Mouse (Mus musculus) ES-Bruce4 (cell line): ENCODE results near the gene Rpl36.

ENCODE experiments used
- CTCF ChIP-seq: IDR thresholded peaks from one replicate; pipeline ENCODE4 v1.8.1; 2011; ENCODE audit warnings: low read depth, low read length
- POLR2A ChIP-seq: IDR thresholded peaks from one replicate; pipeline ENCODE4 v1.8.1; 2011; ENCODE audit warnings: low read length; ENCODE audit not compliant: insufficient read depth

DNA sequence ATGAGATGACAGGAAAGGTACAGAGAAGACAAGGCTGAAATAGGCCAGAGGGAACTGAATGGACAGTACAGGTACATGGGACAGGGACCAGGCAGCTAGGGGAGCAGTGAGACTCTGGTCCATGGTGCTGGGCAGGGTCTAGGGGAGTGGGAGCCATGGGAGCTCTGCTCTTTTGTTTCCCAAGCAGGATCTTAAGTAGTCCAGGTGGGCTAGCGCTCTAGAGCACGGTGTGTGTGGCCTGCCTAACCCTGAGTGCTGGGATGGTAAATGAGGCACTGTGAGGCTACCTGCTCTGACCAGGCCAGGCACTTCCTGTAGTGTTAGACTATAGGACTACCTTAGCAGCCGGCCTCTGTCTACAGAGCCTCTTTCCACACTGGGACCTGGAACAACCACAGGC is 3.5 kb downstream of the Rpl36 start:
- TF ChIP-seq CTCF (no peak), POLR2A (no peak)
